Mouse (Mus musculus) C2C12 (cell line): ENCODE results near the gene Cadm1. TPM values are rescaled to one million over a fixed set of nuclear protein-coding genes. Genes with fewer than 3 reads are reported as not detected.

Source experiments
- H3K27me3 ChIP-seq: one replicate; pipeline ENCODE4 v1.6.1; 2011; ENCODE audit not compliant: control insufficient read depth, insufficient read depth, insufficient read length
- H3K36me3 ChIP-seq: one replicate; pipeline ENCODE4 v1.6.1; 2011; ENCODE audit not compliant: control insufficient read depth, insufficient read depth
- H3K4me3 ChIP-seq: one replicate; pipeline ENCODE4 v1.5.1; 2011; ENCODE audit warnings: mild to moderate bottlenecking, control low read depth; ENCODE audit not compliant: poor library complexity, insufficient read depth, severe bottlenecking
- H3K79me2 ChIP-seq: one replicate; pipeline ENCODE4 v1.6.1; 2011; ENCODE audit not compliant: control insufficient read depth, insufficient read depth
- H3K79me3 ChIP-seq: one replicate; pipeline ENCODE4 v1.6.1; 2011; ENCODE audit warnings: low read depth, control low read depth
- H3ac ChIP-seq: one replicate; pipeline ENCODE3; 2011; ENCODE audit warnings: low read depth; ENCODE audit not compliant: control insufficient read depth, insufficient read length
- CEBPB ChIP-seq: IDR thresholded peaks from one replicate; pipeline ENCODE4 v1.6.1; 2011; ENCODE audit warnings: low read depth, mild to moderate bottlenecking, control low read depth, moderate library complexity
- CTCF ChIP-seq: IDR thresholded peaks from one replicate; pipeline ENCODE4 v1.5.1; 2011; ENCODE audit not compliant: control insufficient read depth, insufficient read depth, insufficient read length
- FOSL1 ChIP-seq: IDR thresholded peaks from one replicate; pipeline ENCODE4 v1.8.0; 2011; ENCODE audit warnings: mild to moderate bottlenecking, low read length; ENCODE audit not compliant: poor library complexity, insufficient read depth, severe bottlenecking
- MAX ChIP-seq: IDR thresholded peaks from one replicate; pipeline ENCODE4 v1.6.1; 2011; ENCODE audit warnings: mild to moderate bottlenecking, control low read depth
- MYOD1 ChIP-seq: IDR thresholded peaks from one replicate; pipeline ENCODE4 v1.6.1; 2011; ENCODE audit warnings: low read depth; ENCODE audit not compliant: control insufficient read depth, insufficient read length
- MYOG ChIP-seq: IDR thresholded peaks from one replicate; pipeline ENCODE4 v1.6.1; 2011; ENCODE audit not compliant: control insufficient read depth, insufficient read length; ENCODE audit errors: extremely low read depth
- USF1 ChIP-seq: IDR thresholded peaks from one replicate; pipeline ENCODE4 v1.6.1; 2011; ENCODE audit warnings: low read depth, mild to moderate bottlenecking, control low read depth, moderate library complexity
- polyA plus RNA-seq: library from polyadenylated mRNA; unstranded; fragments of >200 nt; fragmentation: generic; extraction: Trizol; gene quantifications from one replicate; pipeline ENCODE4 v1.2.1, GENCODE M21; 2012; ENCODE audit warnings: missing spikeins

Gene Cadm1
- polyA plus RNA-seq, 1 experiment, result 41.8 TPM

DNA sequence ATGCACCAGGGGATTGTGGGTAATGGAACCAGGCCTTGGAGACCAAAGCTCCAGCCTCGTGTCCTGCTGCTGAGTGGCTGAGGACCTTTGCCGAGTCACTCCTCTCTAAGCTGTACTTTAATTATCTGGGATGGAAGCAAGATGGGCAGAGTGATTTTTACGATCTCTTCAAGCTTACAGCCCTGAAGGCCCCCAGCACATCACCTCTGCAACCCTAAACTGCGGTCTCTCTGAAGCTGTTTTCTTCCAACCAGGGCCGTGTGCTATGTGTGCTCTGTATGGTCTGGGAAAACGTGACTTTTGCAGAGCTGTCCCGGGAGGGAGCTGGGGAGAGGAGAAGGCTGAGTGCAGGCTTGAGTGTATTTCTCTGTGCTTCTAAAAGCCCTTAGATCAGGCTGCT is 364.7 kb downstream of the Cadm1 start:
- H3ac ChIP-seq, result no peak overlapping the region
- H3K4me3 ChIP-seq, result no peak overlapping the region
- no peaks in the 10 kb centered on the region for H3K36me3 ChIP-seq
- H3K79me3 ChIP-seq, result no peaks in the 10 kb centered on the region
- H3K27me3 ChIP-seq, result peaks cover 4% of the 10 kb centered on the region
- TF ChIP-seq MYOG, result no peak
- no peak for TF ChIP-seq FOSL1
- TF ChIP-seq MAX, result no peak
- TF ChIP-seq USF1, result no peak
- TF ChIP-seq MYOD1, result no peak
- TF ChIP-seq CEBPB, result no peak
- H3K79me2 ChIP-seq, result no peaks in the 10 kb centered on the region

DNA sequence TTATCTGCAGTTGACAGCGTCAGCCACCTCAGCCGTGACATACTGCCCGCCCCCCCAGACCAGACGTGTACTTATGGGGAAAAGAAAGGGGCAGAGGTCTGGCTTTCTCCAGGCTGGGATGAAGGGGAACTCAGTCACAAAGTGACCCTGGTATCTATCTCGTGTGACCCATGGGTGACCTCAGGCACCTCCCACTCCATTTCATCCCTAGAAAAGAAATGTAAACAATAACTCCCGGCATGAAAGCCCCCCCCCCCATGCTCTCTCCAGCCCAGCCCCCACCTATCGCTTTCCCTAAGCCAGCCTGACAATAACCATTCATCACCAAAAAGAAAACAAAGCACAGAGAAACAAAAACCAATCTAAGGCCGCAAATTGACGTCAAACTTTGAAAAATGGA is 365.1 kb downstream of the Cadm1 start:
- peaks cover 4% of the 10 kb centered on the region for H3K27me3 ChIP-seq
- TF ChIP-seq FOSL1 (no peak), USF1 (no peak)

DNA sequence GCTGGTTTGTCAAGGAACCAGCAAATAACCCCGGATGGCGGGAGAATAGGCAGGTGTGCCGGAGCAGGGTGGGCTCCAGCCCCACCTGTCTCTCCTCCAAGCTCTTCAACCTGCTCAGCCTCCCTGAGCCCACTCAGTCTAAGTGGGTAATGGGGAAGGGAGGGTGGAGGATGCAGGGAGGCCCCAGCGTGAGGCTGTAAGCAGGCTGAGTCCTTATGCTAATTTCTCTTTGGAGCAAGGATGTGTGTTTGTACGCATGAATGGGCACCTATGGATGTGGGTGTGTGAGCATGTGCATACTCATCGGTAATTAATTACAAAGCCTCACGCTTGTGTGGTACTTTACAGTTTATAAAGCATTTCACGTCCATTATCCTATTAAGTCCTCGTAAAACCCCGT is 370.8 kb downstream of the Cadm1 start:
- TF ChIP-seq MYOD1 (no peak), CEBPB (no peak), CTCF (no peak), USF1 (no peak), MYOG (no peak), MAX (no peak)
- no peaks in the 10 kb centered on the region for H3K79me3 ChIP-seq
- H3K36me3 ChIP-seq, result no peaks in the 10 kb centered on the region
- H3ac ChIP-seq, result no peak overlapping the region
- H3K27me3 ChIP-seq, result peaks cover 15% of the 10 kb centered on the region
- no peak overlapping the region for H3K4me3 ChIP-seq
- H3K79me2 ChIP-seq, result no peaks in the 10 kb centered on the region

More for the DNA sequence above, 365.1 kb downstream of the Cadm1 start:
- Histone ChIP-seq H3K36me3 (no peaks in the 10 kb centered on the region), H3K4me3 (no peak overlapping the region), H3K79me3 (no peaks in the 10 kb centered on the region), H3K79me2 (no peaks in the 10 kb centered on the region), H3ac (no peak overlapping the region)

DNA sequence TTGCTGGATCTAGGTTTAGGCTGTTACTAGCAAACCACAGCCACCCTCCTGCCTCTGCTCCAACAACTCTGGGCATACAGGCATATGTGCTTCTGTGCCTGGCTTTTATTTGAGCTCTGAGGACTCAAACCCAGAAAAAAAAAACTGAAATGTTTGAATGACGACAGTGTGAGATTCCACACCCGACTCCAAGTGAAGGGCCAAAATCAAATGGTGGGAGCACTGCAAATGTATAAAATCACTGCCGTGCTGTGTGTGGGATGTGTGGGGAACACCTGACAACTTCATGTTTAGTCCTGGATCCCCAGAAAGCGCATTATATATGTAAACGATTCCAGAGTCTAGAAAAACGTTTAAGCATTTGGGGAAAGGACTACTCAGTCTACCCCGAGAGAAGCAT is 373.7 kb downstream of the Cadm1 start:
- H3K79me3 ChIP-seq, result no peaks in the 10 kb centered on the region
- peaks cover 15% of the 10 kb centered on the region for H3K27me3 ChIP-seq
- no peak overlapping the region for H3K4me3 ChIP-seq
- no peak for TF ChIP-seq MAX
- no peak for TF ChIP-seq USF1
- TF ChIP-seq MYOD1, result no peak
- TF ChIP-seq FOSL1, result no peak
- H3K79me2 ChIP-seq, result no peaks in the 10 kb centered on the region
- H3K36me3 ChIP-seq, result no peaks in the 10 kb centered on the region
- H3ac ChIP-seq, result no peak overlapping the region

DNA sequence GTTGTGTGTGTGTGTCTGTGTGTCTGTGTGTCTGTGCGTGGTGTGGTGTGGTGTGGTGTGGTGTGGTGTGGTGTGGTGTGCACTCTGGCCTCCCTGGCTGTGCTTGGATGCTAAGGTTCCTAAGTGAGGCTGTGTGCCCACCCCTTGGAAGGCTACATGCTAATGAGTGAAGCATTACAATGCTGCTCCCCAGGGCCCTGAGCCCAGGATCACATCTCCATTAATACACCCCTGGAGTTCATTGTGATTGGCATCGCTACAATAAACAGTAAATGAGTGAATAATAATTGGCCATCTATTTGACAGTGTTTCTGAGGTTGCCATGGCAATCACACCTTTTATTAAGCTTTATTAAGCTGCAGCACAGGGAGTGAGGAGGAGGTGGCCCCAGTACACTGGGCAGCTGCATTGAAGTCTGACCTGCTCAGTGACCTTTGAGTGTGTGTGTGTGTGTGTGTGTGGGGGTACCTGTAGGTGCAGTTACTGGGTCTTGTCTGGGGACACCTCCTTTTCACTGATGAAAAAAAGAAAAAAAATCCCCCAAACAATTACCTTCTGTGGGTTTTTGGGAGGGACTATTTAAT is 374.5 kb downstream of the Cadm1 start:
- peaks cover 15% of the 10 kb centered on the region for H3K27me3 ChIP-seq
- no peaks in the 10 kb centered on the region for H3K79me3 ChIP-seq
- no peaks in the 10 kb centered on the region for H3K36me3 ChIP-seq
- H3ac ChIP-seq, result no peak overlapping the region
- TF ChIP-seq CEBPB (no peak), CTCF (no peak), FOSL1 (no peak), MAX (no peak), USF1 (no peak), MYOD1 (no peak), MYOG (no peak)
- no peak overlapping the region for H3K4me3 ChIP-seq
- H3K79me2 ChIP-seq, result no peaks in the 10 kb centered on the region

DNA sequence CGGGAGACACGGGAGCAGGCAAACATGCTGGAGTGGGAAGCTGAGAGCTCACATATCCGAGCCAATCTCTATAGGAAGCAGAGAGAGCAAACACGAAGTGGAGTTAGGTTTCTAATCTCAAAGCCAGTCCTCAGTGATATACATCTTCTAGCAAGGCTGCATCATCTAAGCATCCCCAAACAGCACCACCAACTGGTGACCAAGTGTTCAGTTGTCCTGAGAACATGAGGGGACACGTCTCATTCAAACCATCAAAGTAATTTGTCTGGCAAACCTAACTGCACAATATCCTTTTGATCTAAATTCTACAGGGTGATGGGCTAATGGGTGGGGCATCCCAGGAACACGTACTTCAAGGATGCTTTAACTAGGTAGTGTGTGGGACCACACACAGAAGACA is 376.5 kb downstream of the Cadm1 start:
- Histone ChIP-seq H3K27me3 (peaks cover 20% of the 10 kb centered on the region), H3K79me3 (no peaks in the 10 kb centered on the region)
- TF ChIP-seq MYOG (no peak), CEBPB (no peak), FOSL1 (no peak), USF1 (no peak), MYOD1 (no peak), CTCF (no peak), MAX (no peak)

More for the DNA sequence above, 376.5 kb downstream of the Cadm1 start:
- Histone ChIP-seq H3K79me2 (no peaks in the 10 kb centered on the region), H3ac (no peak overlapping the region), H3K4me3 (no peak overlapping the region), H3K36me3 (no peaks in the 10 kb centered on the region)
